Mouse (Mus musculus) cerebellum, postnatal 25 days (tissue): Measurements from ENCODE around the gene Gm6871.
"Not testable (repeated sequence)": the region's sequence is repeated elsewhere in the genome, so short reads cannot be mapped to it uniquely, and the experiment has no call there.

ENCODE experiments used
- DNase-seq, 2 experiments: peaks; one replicate each; pipeline ENCODE4 v3.0.0; 2021; ENCODE audit warnings: mixed read lengths in 2 of 2

The Gm6871 gene

DNA sequence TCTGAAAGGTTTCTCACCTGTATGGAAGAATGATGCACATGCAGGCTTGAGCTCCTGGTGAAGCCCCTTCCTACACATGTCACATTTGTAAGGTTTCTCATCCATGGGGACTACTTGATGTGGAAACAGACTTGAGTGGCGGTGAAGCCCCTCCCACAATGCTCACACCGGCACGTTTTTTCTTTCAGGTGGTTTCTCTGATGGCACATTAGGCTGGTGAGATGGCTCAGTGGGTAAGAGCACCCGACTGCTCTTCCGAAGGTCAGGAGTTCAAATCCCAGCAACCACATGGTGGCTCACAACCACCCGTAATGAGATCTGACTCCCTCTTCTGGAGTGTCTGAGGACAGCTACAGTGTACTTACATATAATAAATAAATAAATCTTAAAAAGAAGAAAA, at the start of gene Gm6871:
Gm6871 (minus strand) TSS at position 101 of the 400 bp plus-strand sequence.
- not testable (repeated sequence) for DNase-seq

- not testable (repeated sequence) for DNase-seq
Observed at GRCm38 (mm10) chr7:41616241-41616640, 42.8 kb upstream of the Gm6871 start.

DNA sequence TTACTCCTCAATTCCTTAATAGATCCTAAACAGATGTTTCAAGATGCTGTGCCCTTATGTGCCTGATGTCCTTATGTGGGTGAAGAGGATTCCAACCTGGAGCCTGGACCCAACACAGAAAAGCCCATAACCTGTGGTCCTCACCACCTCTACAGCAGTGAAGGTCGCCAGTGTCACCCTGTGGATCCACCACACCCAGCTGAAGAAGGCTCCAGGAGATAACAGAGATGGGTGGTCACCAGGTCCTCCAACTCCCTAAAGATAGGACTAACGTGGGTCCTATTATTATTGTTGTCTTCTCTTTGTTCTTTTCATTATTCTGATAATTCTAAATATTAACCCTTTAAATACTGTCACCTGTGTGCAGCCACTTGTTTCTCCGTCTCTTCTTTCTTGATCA, 38.2 kb upstream of the Gm6871 start:
- no peak for DNase-seq

- DNase-seq, result peak in 1 of 2 experiments; percentile 15
Observed at GRCm38 (mm10) chr7:41599932-41600548, 26.6 kb upstream of the Gm6871 start.

DNA sequence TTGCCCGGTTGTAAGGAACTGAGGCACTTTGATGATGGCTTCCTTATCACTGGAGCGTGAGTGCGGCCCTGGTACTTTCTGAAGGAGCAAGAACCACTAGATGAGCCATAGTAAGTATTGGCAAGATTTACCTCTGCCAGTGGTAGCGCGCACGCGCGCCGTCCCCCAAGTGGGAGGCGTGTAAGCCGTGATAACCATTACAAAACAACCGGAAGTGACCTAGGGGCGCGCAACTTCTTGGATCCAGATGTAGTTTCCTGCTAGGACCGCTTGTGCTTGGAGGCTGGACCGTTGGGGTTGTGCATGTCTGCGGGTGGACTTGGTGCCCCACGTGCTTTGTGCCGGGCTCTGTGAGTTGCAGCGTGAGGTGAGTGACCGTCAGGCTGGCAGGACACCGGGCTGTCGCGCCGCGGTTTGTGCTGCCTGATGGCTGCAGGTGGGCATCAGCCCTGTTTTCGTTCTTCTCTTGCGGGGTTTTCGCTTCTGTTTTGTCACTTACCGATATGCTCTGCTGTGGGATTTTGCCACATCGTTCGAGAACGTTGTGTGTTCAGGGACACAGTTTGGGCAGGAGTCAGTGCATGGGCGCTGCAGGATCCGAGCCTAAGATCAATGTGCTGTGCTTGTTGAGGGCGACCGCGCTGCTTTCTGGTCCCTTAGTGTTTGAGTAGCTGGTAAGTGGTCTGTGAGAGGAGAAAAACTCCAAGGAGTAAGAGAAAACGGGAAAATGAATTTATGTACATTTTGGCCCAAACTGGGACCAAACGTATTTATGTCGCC, 25.8 kb upstream of the Gm6871 start, which contains the start of gene 2610021A01Rik:
2610021A01Rik (plus strand) TSS at position 197 of the 780 bp plus-strand sequence.
- DNase-seq, result peak; percentile 87

DNA sequence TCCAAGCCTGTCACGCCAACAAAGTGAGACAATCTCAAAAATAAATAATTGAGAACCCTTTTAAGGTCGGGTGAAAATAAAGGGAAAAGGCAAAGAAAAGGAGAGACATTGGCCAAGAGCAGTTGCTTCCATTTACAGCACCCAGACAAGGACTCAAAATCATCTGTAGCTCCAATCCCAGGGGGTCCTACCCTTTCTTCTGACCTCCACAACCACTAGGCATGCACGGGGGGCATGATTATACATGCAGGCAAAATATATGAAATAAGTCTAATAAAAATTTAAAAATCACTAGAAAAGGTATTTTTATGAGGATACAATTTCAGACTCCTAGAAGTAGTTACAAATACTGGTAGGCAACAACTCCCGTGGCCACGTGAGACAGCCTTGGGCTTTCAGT, 25.2 kb upstream of the Gm6871 start:
- no peak for DNase-seq

GRCm38 (mm10) chr7:41587831-41588230, 14.4 kb upstream of the Gm6871 start:
- DNase-seq, result not testable (repeated sequence)

- no peak for DNase-seq
Observed at GRCm38 (mm10) chr7:41582028-41582427, 8.6 kb upstream of the Gm6871 start.

DNA sequence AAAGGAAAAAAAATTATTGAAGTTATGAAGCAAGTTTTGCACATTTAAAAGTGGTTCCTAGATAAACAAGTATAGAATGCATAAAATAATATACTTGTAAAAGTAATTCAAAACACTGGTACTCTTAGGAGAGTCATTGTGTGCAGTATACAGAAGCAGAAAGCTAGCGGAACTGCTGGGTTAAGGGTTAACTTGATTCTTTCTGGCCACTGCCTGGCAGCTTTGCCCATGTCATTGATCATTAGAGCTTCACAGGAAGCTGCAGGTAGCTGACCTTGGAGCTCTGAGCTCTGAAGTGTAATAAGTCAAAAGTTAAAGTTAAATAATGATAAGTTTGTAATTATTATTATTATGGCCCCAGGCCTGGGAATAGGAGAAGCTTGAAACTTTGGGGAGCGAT, 4.5 kb upstream of the Gm6871 start:
- no peak for DNase-seq

DNA sequence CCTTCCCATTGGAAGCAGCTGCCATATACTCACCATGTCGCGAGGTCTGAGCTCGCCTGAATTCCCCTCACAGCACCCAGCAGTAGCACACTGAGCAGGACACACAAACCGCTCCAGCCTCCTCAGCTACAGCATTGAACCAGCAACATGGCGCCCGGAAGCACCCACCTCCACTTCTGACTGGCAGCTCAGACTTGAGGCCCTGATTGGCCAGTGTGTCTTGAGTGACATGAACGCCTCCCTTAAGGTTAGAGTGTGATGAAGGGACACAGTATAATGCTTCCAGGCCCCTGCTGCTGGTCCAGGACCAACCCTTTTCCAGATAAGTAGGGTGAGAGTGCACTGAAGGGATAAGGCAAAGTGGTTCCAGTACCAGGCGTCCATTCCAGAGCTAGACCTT, 12.8 kb downstream of the Gm6871 start:
- DNase-seq, result no peak

- DNase-seq, result no peak
Observed at GRCm38 (mm10) chr7:41512672-41513071, 60.8 kb downstream of the Gm6871 start.

- DNase-seq, result no peak
Observed at GRCm38 (mm10) chr7:41512207-41512606, 61.3 kb downstream of the Gm6871 start.

GRCm38 (mm10) chr7:41502402-41502801, 71.1 kb downstream of the Gm6871 start:
- DNase-seq, result peak in 1 of 2 experiments; percentile 3

DNA sequence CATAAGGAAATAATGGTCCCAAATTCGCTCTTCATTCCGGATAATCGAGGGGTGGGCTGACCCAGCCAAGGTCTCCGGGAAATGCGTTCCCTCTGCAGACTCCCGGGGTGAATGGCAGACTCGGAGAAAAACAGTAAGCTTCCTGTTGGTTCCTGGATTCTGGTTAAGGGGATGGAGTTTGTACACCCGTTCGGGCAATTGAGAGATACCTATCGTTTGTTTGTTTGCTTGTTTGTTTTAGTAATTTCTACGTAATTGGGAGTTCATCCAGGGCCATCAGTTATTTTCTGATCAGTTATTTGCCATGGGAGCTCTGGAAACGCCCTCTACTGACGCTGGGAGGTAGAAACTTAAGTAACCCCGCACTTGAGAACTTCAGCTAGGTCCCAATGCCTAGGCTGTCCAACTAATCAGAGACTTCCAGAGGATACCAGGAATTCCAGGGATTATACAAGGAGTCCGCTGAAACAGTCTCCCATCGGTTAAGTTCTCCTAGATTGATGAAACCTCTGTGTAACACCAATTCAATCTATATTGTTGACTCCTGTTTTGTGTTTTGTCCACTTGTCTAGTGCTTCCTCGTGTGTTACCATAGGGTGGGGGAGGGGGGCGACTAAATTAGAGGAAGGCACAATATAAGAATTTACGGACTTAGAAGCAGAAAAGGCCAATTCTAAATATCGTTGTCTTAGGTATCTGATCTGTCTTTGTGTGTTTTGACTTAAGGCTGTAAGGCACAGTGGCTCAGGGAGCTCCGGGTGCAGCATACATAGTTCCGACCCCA, 73.1 kb downstream of the Gm6871 start:
- peak in 1 of 2 experiments; percentile 67 for DNase-seq

- peak; percentile 99 for DNase-seq
Observed at GRCm38 (mm10) chr7:41499389-41500049, 73.9 kb downstream of the Gm6871 start, which contains the start of the genes Gm20449 and AW146154. Gm20449 (minus strand) TSS chr7:41499417. AW146154 (minus strand) TSS chr7:41499890.

- DNase-seq, result not testable (repeated sequence)
Observed at GRCm38 (mm10) chr7:41499018-41499388, 74.5 kb downstream of the Gm6871 start.

- peak in 1 of 2 experiments; percentile 22 for DNase-seq
Observed at GRCm38 (mm10) chr7:41498464-41498863, 75.0 kb downstream of the Gm6871 start.

GRCm38 (mm10) chr7:41497871-41498270, 75.6 kb downstream of the Gm6871 start:
- DNase-seq, result peak in 1 of 2 experiments; percentile 5
